Mouse (Mus musculus) forebrain, embryonic 16.5 days (tissue): ENCODE measurements around the gene Cep85l. TPM values are rescaled to one million over a fixed set of nuclear protein-coding genes. Genes with fewer than 3 reads are reported as not detected.

Experiments
- ATAC-seq: fragments of 200-750 bp; cut with Nextera tagmentation; 2 replicates; pipeline ENCODE4 v1.8.0; 2017; ENCODE audit warnings: mild to moderate bottlenecking, moderate library complexity
- H3K27ac ChIP-seq: fragments of 300-500 bp; sonication (generic); 2 replicates; pipeline ENCODE4 v1.5.1; 2014; ENCODE audit warnings: low read length, control low read depth
- H3K27me3 ChIP-seq: fragments of 300-500 bp; sonication (generic); replicated peaks from 2 replicates; pipeline ENCODE4 v1.6.1; 2014; ENCODE audit warnings: low read length; ENCODE audit not compliant: control insufficient read depth, insufficient read depth
- H3K36me3 ChIP-seq: fragments of 300-500 bp; sonication (generic); 2 replicates; pipeline ENCODE4 v1.6.1; 2014; ENCODE audit not compliant: control insufficient read depth, insufficient read depth
- H3K4me1 ChIP-seq: fragments of 300-500 bp; sonication (generic); replicated peaks from 2 replicates; pipeline ENCODE4 v1.6.1; 2014; ENCODE audit warnings: low read length; ENCODE audit not compliant: control insufficient read depth, insufficient read depth
- H3K4me2 ChIP-seq: fragments of 300-500 bp; sonication (generic); 2 replicates; pipeline ENCODE4 v1.6.1; 2014; ENCODE audit warnings: mild to moderate bottlenecking, low read length, control low read depth
- H3K4me3 ChIP-seq: fragments of 300-500 bp; sonication (generic); replicated peaks from 2 replicates; pipeline ENCODE4 v1.5.1; 2014; ENCODE audit warnings: mild to moderate bottlenecking, low read length, control low read depth
- H3K9ac ChIP-seq: fragments of 300-500 bp; sonication (generic); replicated peaks from 2 replicates; pipeline ENCODE4 v1.6.1; 2014; ENCODE audit warnings: low read depth, low read length, control low read depth
- H3K9me3 ChIP-seq: fragments of 300-500 bp; sonication (generic); 2 replicates; pipeline ENCODE4 v1.6.1; 2016; ENCODE audit warnings: low read length; ENCODE audit not compliant: control insufficient read depth
- WGBS: fragments of 180-500 bp; shearing (Covaris S2); extraction: QIAGEN DNeasy Blood & Tissue Kit; methylation state at CpG from one replicate; pipeline ENCODE4 v1.1.7; 2014; 5-methylcytosine and 5-hydroxymethylcytosine counted together
- polyA plus RNA-seq: library from polyadenylated mRNA; unstranded; fragments of >200 nt; fragmentation: Nextera tagmentation; extraction: Ambion mirVana; gene quantifications from 2 replicates; pipeline ENCODE4 v1.2.1, GENCODE M21; 2015

The Cep85l gene
- polyA plus RNA-seq, 1 experiment from 2014 or later, result 8.3 TPM

GRCm38 (mm10) chr10:53305867-53306266, 73.9 kb downstream of the Cep85l start:
- 28% methylated on average over 3 of the region's 3 CpGs for WGBS
- Histone ChIP-seq H3K4me3 (no peak overlapping the region), H3K9me3 (no peaks in the 10 kb centered on the region), H3K27ac (no peak overlapping the region), H3K4me1 (no peaks in the 10 kb centered on the region), H3K4me2 (no peak overlapping the region), H3K27me3 (no peaks in the 10 kb centered on the region), H3K9ac (no peak overlapping the region), H3K36me3 (0 out of 2 replicates have a peak, but pooled peaks cover 3% of the 10 kb centered on the region)
- ATAC-seq, result peak; percentile 62; the same call in 1 of the 2 replicates

GRCm38 (mm10) chr10:53285147-53285546, 94.6 kb downstream of the Cep85l start:
- H3K9ac ChIP-seq, result no peak overlapping the region
- H3K27me3 ChIP-seq, result no peaks in the 10 kb centered on the region
- no peak overlapping the region for H3K27ac ChIP-seq
- no peak overlapping the region for H3K4me2 ChIP-seq
- no peaks in the 10 kb centered on the region for H3K9me3 ChIP-seq
- peaks cover 9% of the 10 kb centered on the region for H3K36me3 ChIP-seq
- no peak overlapping the region for H3K4me3 ChIP-seq
- H3K4me1 ChIP-seq, result no peaks in the 10 kb centered on the region
- ATAC-seq, result no peak

- H3K27ac ChIP-seq, result no peak overlapping the region
- no peak overlapping the region for H3K4me3 ChIP-seq
- no peaks in the 10 kb centered on the region for H3K9me3 ChIP-seq
- H3K36me3 ChIP-seq, result peaks cover under 1% of the 10 kb centered on the region; the same call in 1 of the 2 replicates
- no peaks in the 10 kb centered on the region for H3K4me1 ChIP-seq
- no peak for ATAC-seq
- no peaks in the 10 kb centered on the region for H3K27me3 ChIP-seq
- H3K4me2 ChIP-seq, result no peak overlapping the region
- no peak overlapping the region for H3K9ac ChIP-seq
Measured at GRCm38 (mm10) chr10:53272228-53272627, 107.5 kb downstream of the Cep85l start.

DNA sequence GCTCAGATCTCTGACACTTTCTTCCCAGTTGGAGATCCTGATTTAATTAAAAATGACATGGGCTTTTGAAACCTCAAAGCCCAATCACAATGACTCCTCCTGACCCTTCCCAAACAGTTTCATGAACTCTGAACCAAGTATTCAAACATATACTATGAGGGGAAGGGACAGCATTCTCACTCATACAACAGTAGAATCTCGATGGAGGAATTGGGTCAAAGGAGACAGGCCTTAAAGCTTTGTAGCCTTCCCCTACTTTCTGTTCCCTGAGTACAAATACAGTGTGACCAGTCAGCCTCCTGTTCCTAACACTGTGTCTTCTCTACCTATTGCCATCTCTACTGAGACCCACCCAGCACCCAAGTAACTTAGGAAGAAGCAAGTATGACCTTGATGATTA, 117.7 kb downstream of the Cep85l start:
- no peaks in the 10 kb centered on the region for H3K27me3 ChIP-seq
- no peaks in the 10 kb centered on the region for H3K36me3 ChIP-seq
- H3K9me3 ChIP-seq, result no peaks in the 10 kb centered on the region; the same call in 1 of the 2 replicates
- ATAC-seq, result no peak
- no peak overlapping the region for H3K9ac ChIP-seq
- H3K4me2 ChIP-seq, result no peak overlapping the region
- no peak overlapping the region for H3K4me3 ChIP-seq
- H3K4me1 ChIP-seq, result no peaks in the 10 kb centered on the region
- 39% methylated on average over 1 of the region's 1 CpGs for WGBS
- H3K27ac ChIP-seq, result no peak overlapping the region

- no peak for ATAC-seq
- Histone ChIP-seq H3K4me2 (no peak overlapping the region), H3K36me3 (no peaks in the 10 kb centered on the region), H3K4me1 (no peaks in the 10 kb centered on the region), H3K9ac (no peak overlapping the region), H3K27me3 (no peaks in the 10 kb centered on the region), H3K27ac (no peak overlapping the region), H3K4me3 (no peak overlapping the region), H3K9me3 (no peaks in the 10 kb centered on the region)
- 78% methylated on average over 6 of the region's 6 CpGs for WGBS
Measured at GRCm38 (mm10) chr10:53235381-53235780, 144.4 kb downstream of the Cep85l start.

- no peak overlapping the region for H3K4me2 ChIP-seq
- H3K4me3 ChIP-seq, result no peak overlapping the region
- H3K4me1 ChIP-seq, result no peaks in the 10 kb centered on the region
- H3K36me3 ChIP-seq, result no peaks in the 10 kb centered on the region
- no peak overlapping the region for H3K27ac ChIP-seq
- no peaks in the 10 kb centered on the region for H3K27me3 ChIP-seq
- no peak overlapping the region for H3K9ac ChIP-seq
- H3K9me3 ChIP-seq, result no peaks in the 10 kb centered on the region
- 94% methylated on average over 2 of the region's 2 CpGs for WGBS
- no peak for ATAC-seq
Measured at GRCm38 (mm10) chr10:53234683-53235082, 145.1 kb downstream of the Cep85l start.

DNA sequence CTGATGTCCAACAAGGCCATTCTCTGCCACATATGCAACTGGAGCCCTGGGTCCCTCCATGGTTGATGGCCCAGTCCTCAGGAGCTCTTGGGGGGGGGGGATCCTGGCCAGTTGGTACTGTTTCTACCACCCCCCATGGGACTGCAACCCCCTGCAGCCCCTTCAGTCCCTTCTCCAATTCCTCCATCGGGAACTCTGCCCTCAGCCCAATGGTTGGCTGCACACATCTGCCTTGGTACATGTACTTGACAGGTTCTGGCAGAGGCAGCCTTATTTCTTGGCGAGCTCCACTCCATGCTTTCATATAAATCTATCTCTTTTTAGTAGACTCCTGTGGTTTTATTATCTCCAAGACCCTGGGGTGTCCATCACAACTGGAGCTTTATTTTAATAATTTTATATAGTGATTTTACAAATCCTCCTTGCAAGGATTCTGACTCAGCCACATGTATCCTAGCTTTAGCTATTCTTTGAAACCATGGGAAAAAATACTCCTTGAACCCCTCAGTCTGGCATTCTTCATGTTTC, 145.6 kb downstream of the Cep85l start:
- 67% methylated on average over 2 of the region's 2 CpGs for WGBS
- Histone ChIP-seq H3K4me1 (no peaks in the 10 kb centered on the region), H3K4me3 (no peak overlapping the region), H3K27me3 (no peaks in the 10 kb centered on the region), H3K4me2 (no peak overlapping the region), H3K36me3 (no peaks in the 10 kb centered on the region), H3K9ac (no peak overlapping the region), H3K27ac (no peak overlapping the region), H3K9me3 (no peaks in the 10 kb centered on the region)
- no peak for ATAC-seq

- Histone ChIP-seq H3K9ac (no peak overlapping the region), H3K4me2 (no peak overlapping the region), H3K27ac (no peak overlapping the region), H3K27me3 (no peaks in the 10 kb centered on the region), H3K36me3 (no peaks in the 10 kb centered on the region), H3K9me3 (no peaks in the 10 kb centered on the region), H3K4me3 (no peak overlapping the region), H3K4me1 (no peaks in the 10 kb centered on the region)
- ATAC-seq, result no peak
Measured at GRCm38 (mm10) chr10:53230809-53231208, 148.9 kb downstream of the Cep85l start.

- no peaks in the 10 kb centered on the region for H3K4me1 ChIP-seq
- WGBS, result 59% methylated on average over 2 of the region's 2 CpGs
Measured at GRCm38 (mm10) chr10:53229190-53229589, 150.6 kb downstream of the Cep85l start.

More at GRCm38 (mm10) chr10:53229190-53229589, 150.6 kb downstream of the Cep85l start:
- Histone ChIP-seq H3K27ac (no peak overlapping the region), H3K4me3 (no peak overlapping the region), H3K9me3 (no peaks in the 10 kb centered on the region), H3K27me3 (no peaks in the 10 kb centered on the region), H3K36me3 (no peaks in the 10 kb centered on the region), H3K4me2 (no peak overlapping the region), H3K9ac (no peak overlapping the region)
- no peak for ATAC-seq
